Mouse (Mus musculus): ENCODE results near the gene Mx1.

DNA sequence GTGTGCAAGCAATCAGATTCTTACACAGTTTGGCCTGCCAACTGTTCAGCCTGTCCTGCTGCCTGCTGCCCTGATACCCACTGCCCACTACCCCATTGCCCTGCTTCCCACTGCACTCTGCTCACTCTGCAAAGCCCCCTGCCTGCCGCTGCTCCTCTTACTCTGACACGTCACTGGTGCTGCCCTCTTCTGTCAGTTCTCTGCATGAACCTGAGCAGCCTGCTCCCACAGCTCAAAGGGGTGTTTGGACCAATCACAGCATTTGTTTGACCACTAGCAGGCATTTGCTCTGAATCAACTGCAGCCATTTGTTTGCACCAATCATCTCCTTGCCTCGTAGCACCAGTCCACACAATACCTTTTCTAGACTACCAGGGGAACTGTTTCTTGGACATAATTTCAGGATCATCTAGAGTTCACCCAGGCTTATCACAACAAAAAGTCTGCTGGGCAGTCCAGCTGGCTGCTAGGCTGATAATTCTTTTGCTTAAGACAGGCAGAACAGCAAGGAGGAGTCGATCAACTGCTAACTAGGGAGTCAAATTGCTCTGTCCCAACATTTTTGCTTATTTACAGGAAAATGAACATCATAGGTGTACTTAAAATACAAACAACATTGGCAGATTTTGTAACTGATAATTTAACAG is 44.7 kb downstream of the Mx1 start:
- TF ChIP-seq CTCF (conservative IDR thresholded peaks at IDR 0.05; ENCODE audit: insufficient read depth, insufficient read length, low read depth, low read length) (peak; percentile 71), POLR2A (IDR thresholded peaks at IDR 0.05; ENCODE audit: low read depth, low read length) (no peak)

All from kidney, adult 2 months (tissue).